Mouse (Mus musculus) heart, embryonic 16.5 days (tissue): ENCODE data around the gene Pqlc2. TPM values are rescaled to one million over a fixed set of nuclear protein-coding genes. Genes with fewer than 3 reads are reported as not detected.

Experiments used
- ATAC-seq: fragments of 200-750 bp; cut with Nextera tagmentation; replicated peaks from 2 replicates; pipeline ENCODE4 v1.8.0; 2017; ENCODE audit warnings: moderate number of reproducible peaks; ENCODE audit not compliant: insufficient read depth, low FRiP score; ENCODE audit errors: extremely low read depth
- H3K27ac ChIP-seq: fragments of 300-500 bp; sonication (generic); 2 replicates; pipeline ENCODE4 v1.5.1; 2014; ENCODE audit warnings: mild to moderate bottlenecking, low read length, control low read depth, moderate library complexity
- H3K27me3 ChIP-seq: fragments of 300-500 bp; sonication (generic); 2 replicates; pipeline ENCODE4 v1.6.1; 2014; ENCODE audit warnings: low read length, mixed read lengths; ENCODE audit not compliant: control insufficient read depth, insufficient read depth
- H3K36me3 ChIP-seq: fragments of 300-500 bp; sonication (generic); 2 replicates; pipeline ENCODE4 v1.6.1; 2014; ENCODE audit not compliant: control insufficient read depth, insufficient read depth
- H3K4me1 ChIP-seq: fragments of 300-500 bp; sonication (generic); 2 replicates; pipeline ENCODE4 v1.6.1; 2014; ENCODE audit warnings: low read length, mixed read lengths; ENCODE audit not compliant: control insufficient read depth, insufficient read depth
- H3K4me2 ChIP-seq: fragments of 300-500 bp; sonication (generic); 2 replicates; pipeline ENCODE4 v1.6.1; 2014; ENCODE audit warnings: low read depth, mild to moderate bottlenecking, control low read depth, low read length
- H3K4me3 ChIP-seq: fragments of 300-500 bp; sonication (generic); 2 replicates; pipeline ENCODE4 v1.5.1; 2014; ENCODE audit warnings: mild to moderate bottlenecking, control low read depth, low read length
- H3K9ac ChIP-seq: fragments of 300-500 bp; sonication (generic); 2 replicates; pipeline ENCODE4 v1.6.1; 2014; ENCODE audit warnings: low read length, control low read depth
- H3K9me3 ChIP-seq: fragments of 300-500 bp; sonication (generic); replicated peaks from 2 replicates; pipeline ENCODE4 v1.6.1; 2016; ENCODE audit warnings: low read length; ENCODE audit not compliant: control insufficient read depth
- WGBS: fragments of 180-500 bp; shearing (Covaris S2); extraction: QIAGEN DNeasy Blood & Tissue Kit; methylation state at CpG from one replicate; pipeline ENCODE4 v1.1.7; 2014; 5-methylcytosine and 5-hydroxymethylcytosine counted together
- polyA plus RNA-seq: library from polyadenylated mRNA; unstranded; fragments of >200 nt; fragmentation: Nextera tagmentation; extraction: Ambion mirVana; gene quantifications from 2 replicates; pipeline ENCODE4 v1.2.1, GENCODE M21; 2015

The Pqlc2 gene
- polyA plus RNA-seq, 1 experiment from 2014 or later: 8.9 TPM

DNA sequence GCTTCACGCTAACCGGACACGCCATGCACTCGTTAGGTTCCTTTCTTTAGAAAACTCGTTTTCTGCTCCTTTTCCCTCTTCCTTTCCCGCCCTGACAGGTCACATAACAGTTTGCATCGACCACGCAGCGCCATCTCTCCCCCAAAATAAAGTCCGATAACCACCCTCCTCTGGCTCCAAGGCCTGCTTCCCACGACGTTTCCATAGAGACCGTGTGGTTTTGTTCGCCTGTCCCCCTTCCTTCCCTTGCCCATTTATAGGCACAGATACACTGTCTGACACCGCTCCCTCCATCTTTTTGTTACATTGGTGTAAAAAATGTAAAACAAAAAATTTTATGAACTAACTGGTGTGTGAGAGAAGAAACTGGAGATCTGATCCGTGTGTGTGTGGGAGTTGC is 19.4 kb downstream of the Pqlc2 start:
- H3K27ac ChIP-seq: no peak overlapping the region
- H3K27me3 ChIP-seq: no peaks in the 10 kb centered on the region
- no peak overlapping the region for H3K4me3 ChIP-seq
- H3K9me3 ChIP-seq: no peaks in the 10 kb centered on the region
- no peak overlapping the region for H3K4me2 ChIP-seq
- no peak for ATAC-seq
- H3K36me3 ChIP-seq: peaks cover 26% of the 10 kb centered on the region
- WGBS: 89% methylated on average over 16 of the region's 16 CpGs
- no peak overlapping the region for H3K9ac ChIP-seq
- H3K4me1 ChIP-seq: peaks cover 9% of the 10 kb centered on the region

DNA sequence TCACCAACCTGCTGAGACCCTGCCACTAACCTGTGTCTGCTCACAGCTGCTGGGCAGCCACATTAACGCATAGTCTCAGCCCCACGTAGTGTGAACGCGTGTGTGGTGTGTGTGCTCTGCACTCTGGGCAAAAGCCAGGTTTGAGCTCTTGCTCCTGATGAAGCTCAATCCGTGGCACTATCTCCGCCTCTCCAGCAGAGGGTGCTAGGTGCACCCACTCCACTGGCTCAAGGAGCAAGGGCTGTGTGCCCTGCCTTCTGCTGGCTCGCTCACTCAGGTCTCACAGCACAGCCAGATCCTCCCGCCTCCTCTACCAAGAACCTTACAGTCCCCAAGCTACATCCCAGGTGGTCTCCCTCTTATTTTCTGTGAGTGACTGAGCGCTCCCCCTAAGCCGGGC is 21.5 kb downstream of the Pqlc2 start:
- Histone ChIP-seq H3K4me3 (no peak overlapping the region), H3K36me3 (peaks cover 29% of the 10 kb centered on the region), H3K4me2 (no peak overlapping the region), H3K9ac (no peak overlapping the region), H3K27me3 (no peaks in the 10 kb centered on the region), H3K27ac (no peak overlapping the region), H3K9me3 (no peaks in the 10 kb centered on the region), H3K4me1 (peaks cover 14% of the 10 kb centered on the region)
- ATAC-seq: no peak
- WGBS: 80% methylated on average over 10 of the region's 10 CpGs

DNA sequence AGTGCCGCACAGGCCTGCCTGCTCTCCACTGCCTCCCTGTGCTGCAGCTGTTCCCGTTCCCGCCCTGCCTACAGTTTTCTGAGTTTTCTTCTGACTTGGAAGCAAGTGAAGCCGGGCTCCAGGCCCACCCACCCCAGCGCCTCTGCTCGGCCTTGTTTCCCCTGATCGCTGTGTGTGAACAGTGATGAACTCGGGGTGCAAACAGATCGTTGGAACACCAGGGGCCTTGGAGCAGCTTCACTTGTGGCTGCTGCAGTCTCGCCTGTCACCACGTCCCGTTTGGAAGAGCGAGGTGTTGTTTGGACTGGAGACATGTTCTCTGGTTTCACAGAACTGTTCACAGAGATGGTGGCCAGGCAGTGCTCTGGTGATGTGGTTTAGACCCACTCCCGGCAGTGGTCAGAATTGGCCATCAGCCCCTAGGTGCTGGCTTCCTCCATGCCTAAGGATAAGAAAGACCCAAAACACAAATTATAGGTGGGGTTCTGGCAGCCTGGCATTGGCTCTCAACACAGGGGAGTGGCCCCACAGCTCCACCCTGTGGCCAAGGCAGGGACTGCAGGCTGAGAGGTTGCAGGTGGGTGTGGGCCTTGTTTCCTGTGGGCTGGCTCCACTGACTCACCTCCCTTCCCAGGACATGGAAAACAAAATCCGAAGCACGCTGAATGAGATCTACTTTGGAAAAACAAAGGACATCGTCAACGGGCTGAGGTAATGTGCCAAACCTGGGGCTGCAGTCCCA is 23.2 kb downstream of the Pqlc2 start:
- WGBS: 72% methylated on average over 18 of the region's 18 CpGs
- no peaks in the 10 kb centered on the region for H3K27me3 ChIP-seq
- no peak for ATAC-seq
- H3K4me1 ChIP-seq: peaks cover 25% of the 10 kb centered on the region
- H3K36me3 ChIP-seq: peaks cover 31% of the 10 kb centered on the region
- no peak overlapping the region for H3K27ac ChIP-seq
- no peak overlapping the region for H3K4me3 ChIP-seq
- no peak overlapping the region for H3K9ac ChIP-seq
- H3K9me3 ChIP-seq: no peaks in the 10 kb centered on the region
- H3K4me2 ChIP-seq: no peak overlapping the region

DNA sequence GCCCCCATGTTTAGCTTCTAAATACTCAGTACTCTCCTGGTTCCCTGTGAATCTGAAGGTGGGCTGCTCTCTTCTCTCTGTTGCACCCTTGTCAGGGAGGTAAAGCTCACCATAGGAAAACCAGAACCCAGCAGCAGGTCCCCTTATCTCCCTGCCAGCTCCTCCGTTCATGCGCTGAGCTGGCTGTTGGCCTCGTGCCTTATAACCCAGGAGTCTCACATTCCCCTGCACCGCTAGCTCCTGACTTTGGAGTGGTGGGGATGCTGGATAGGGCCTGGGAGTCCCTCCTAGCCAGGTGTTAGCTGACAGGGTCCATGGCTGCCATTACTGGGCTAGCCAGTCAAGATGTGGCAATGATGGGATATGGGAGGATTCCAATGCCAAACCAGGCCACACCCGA is 24.3 kb downstream of the Pqlc2 start:
- no peak overlapping the region for H3K4me3 ChIP-seq
- no peak overlapping the region for H3K9ac ChIP-seq
- no peak overlapping the region for H3K4me2 ChIP-seq
- peaks cover 38% of the 10 kb centered on the region for H3K36me3 ChIP-seq
- peaks cover 25% of the 10 kb centered on the region for H3K4me1 ChIP-seq
- ATAC-seq: no peak
- H3K27ac ChIP-seq: no peak overlapping the region
- H3K9me3 ChIP-seq: no peaks in the 10 kb centered on the region
- H3K27me3 ChIP-seq: no peaks in the 10 kb centered on the region
- WGBS: 40% methylated on average over 5 of the region's 5 CpGs

DNA sequence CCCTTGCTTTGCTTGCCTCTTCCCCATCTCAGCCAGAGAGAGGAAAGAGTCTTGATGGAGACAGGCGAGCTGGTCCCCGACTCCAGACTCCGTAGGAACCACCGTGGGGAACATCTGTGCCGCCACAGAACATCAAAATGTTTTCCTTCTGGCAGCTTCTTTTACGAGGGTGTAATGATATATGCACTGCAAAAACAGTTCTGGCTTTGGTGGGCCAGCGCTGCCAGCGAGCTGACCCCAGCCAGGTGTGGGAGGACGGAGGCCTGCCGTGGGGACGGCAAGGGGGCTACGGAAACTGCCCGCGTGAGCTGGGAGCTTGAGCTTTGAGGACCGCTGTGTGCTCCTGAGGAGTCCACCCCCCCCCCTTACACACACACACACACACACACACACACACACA is 25.6 kb downstream of the Pqlc2 start:
- WGBS: 88% methylated on average over 15 of the region's 15 CpGs
- H3K27ac ChIP-seq: no peak overlapping the region
- no peak overlapping the region for H3K4me3 ChIP-seq
- H3K9ac ChIP-seq: no peak overlapping the region
- H3K27me3 ChIP-seq: no peaks in the 10 kb centered on the region
- peaks cover 25% of the 10 kb centered on the region for H3K4me1 ChIP-seq
- ATAC-seq: no peak
- H3K9me3 ChIP-seq: no peaks in the 10 kb centered on the region
- H3K36me3 ChIP-seq: peaks cover 38% of the 10 kb centered on the region
- H3K4me2 ChIP-seq: no peak overlapping the region

DNA sequence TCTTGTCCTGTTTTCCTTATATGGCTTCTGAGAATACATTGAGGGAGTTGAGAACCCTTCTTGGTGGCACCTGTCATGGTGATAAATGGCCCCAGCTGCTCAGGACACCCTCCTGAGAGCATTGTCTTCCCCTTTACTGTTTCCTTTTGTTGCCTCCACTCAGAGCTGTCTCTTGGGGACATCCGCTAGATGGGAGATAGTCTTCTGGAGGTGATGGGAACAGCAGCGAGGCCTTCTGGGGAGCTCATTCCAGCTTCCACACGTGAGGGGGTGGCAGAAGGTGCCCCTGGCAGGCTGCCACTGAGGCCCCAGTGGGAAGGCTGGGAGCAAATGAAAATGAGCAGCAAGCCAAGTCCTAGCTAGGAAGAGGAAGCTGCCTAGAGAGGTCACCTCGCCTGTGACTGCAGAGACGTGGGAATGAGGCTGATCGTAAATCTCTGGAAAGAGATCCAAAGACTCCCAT is 27.5 kb downstream of the Pqlc2 start:
- Histone ChIP-seq H3K4me1 (peaks cover 25% of the 10 kb centered on the region), H3K9me3 (no peaks in the 10 kb centered on the region), H3K36me3 (peaks cover 36% of the 10 kb centered on the region), H3K9ac (no peak overlapping the region), H3K4me2 (no peak overlapping the region), H3K27me3 (no peaks in the 10 kb centered on the region), H3K27ac (peak overlapping the region; percentile 59), H3K4me3 (no peak overlapping the region)
- ATAC-seq: no peak
- 36% methylated on average over 6 of the region's 6 CpGs for WGBS

DNA sequence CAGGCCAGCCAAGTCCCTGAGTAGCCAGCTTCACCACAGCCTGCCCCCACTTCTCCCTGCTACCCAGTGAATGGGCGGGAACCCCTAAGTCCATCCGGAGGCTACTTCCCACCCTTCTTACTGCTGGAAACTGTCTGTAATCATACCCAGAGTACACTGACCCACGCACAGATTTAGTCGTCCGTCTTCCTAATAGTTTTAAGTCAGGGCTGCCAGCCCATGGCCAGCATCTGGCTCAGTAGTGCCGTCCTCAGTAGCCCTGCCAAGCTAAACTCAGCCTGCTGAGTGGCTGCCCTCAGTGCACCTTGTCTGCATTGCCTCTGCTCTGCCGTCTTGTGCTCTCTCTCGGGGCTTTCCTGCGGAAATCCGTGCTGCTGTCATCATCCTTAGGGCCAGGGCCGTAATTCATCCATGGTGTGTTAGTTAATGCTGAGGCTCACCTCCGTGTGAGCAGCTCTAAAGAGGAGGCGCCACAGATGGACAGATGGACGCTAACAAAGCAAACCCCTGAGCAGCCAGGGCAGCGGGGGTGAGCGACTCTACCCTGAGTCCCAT is 28.6 kb downstream of the Pqlc2 start:
- no peaks in the 10 kb centered on the region for H3K27me3 ChIP-seq
- H3K4me1 ChIP-seq: peaks cover 21% of the 10 kb centered on the region
- peaks cover 28% of the 10 kb centered on the region for H3K36me3 ChIP-seq
- ATAC-seq: no peak
- no peak overlapping the region for H3K4me2 ChIP-seq
- no peak overlapping the region for H3K27ac ChIP-seq
- H3K9me3 ChIP-seq: no peaks in the 10 kb centered on the region
- no peak overlapping the region for H3K4me3 ChIP-seq
- WGBS: 91% methylated on average over 16 of the region's 16 CpGs
- no peak overlapping the region for H3K9ac ChIP-seq

GRCm38 (mm10) chr4:139280530-139280929 is 30.0 kb downstream of the Pqlc2 start:
- Histone ChIP-seq H3K4me2 (no peak overlapping the region), H3K9me3 (no peaks in the 10 kb centered on the region), H3K27ac (no peak overlapping the region), H3K9ac (no peak overlapping the region), H3K36me3 (peaks cover 28% of the 10 kb centered on the region), H3K4me3 (no peak overlapping the region), H3K27me3 (no peaks in the 10 kb centered on the region), H3K4me1 (peaks cover 10% of the 10 kb centered on the region)
- no peak for ATAC-seq
- 92% methylated on average over 12 of the region's 12 CpGs for WGBS

DNA sequence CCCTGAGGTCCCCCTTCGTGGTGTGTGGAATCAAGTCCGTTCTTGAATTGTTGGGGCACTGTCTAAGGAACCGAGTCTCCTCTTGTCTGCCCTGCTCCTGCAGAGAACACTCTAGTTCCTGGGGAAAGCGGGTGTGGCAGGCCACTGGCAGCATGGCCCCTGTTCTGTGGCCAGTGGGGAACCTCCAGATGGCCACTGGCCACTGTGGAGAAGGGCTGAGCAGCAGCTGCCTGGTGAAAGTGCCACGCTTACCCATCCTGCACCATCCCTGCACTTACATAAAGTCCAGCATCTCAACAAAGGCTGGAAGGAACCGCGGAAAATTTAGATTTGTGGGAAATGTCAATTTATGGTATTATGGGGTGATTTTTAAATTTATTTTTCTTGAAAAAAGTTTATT is 34.1 kb downstream of the Pqlc2 start:
- H3K4me2 ChIP-seq: no peak overlapping the region
- no peaks in the 10 kb centered on the region for H3K27me3 ChIP-seq
- no peaks in the 10 kb centered on the region for H3K9me3 ChIP-seq
- H3K4me3 ChIP-seq: no peak overlapping the region
- ATAC-seq: no peak
- no peak overlapping the region for H3K27ac ChIP-seq
- H3K36me3 ChIP-seq: peaks cover 28% of the 10 kb centered on the region
- no peak overlapping the region for H3K9ac ChIP-seq
- 90% methylated on average over 7 of the region's 7 CpGs for WGBS
- peaks cover 6% of the 10 kb centered on the region for H3K4me1 ChIP-seq
